Mouse (Mus musculus) liver, embryonic 12.5 days (tissue): ENCODE results near the gene Mindy4b-ps. TPM values are rescaled to one million over a fixed set of nuclear protein-coding genes. Genes with fewer than 3 reads are reported as not detected.

Experiments used
- ATAC-seq: fragments of 200-750 bp; cut with Nextera tagmentation; 2 replicates; pipeline ENCODE4 v1.8.0; 2017; ENCODE audit warnings: moderate number of reproducible peaks, mild to moderate bottlenecking, moderate library complexity
- H3K27ac ChIP-seq: fragments of 300-500 bp; sonication (generic); 2 replicates; pipeline ENCODE4 v1.5.1; 2016; ENCODE audit warnings: mild to moderate bottlenecking
- H3K27me3 ChIP-seq: fragments of 300-500 bp; sonication (generic); replicated peaks from 2 replicates; pipeline ENCODE4 v1.6.1; 2016; ENCODE audit warnings: mild to moderate bottlenecking, moderate library complexity
- H3K36me3 ChIP-seq: fragments of 300-500 bp; sonication (generic); 2 replicates; pipeline ENCODE4 v1.6.1; 2016; ENCODE audit warnings: mild to moderate bottlenecking, moderate library complexity
- H3K4me1 ChIP-seq: fragments of 300-500 bp; sonication (generic); 2 replicates; pipeline ENCODE4 v1.6.1; 2016
- H3K4me2 ChIP-seq: fragments of 300-500 bp; sonication (generic); 2 replicates; pipeline ENCODE4 v1.6.1; 2016; ENCODE audit warnings: mild to moderate bottlenecking, moderate library complexity
- H3K4me3 ChIP-seq: fragments of 300-500 bp; sonication (generic); 2 replicates; pipeline ENCODE4 v1.5.1; 2016; ENCODE audit warnings: mild to moderate bottlenecking, moderate library complexity
- H3K9ac ChIP-seq: fragments of 300-500 bp; sonication (generic); 2 replicates; pipeline ENCODE4 v1.6.1; 2016; ENCODE audit warnings: mild to moderate bottlenecking, moderate library complexity
- H3K9me3 ChIP-seq: fragments of 300-500 bp; sonication (generic); replicated peaks from 2 replicates; pipeline ENCODE4 v1.6.1; 2016; ENCODE audit warnings: mild to moderate bottlenecking, moderate library complexity
- WGBS: fragments of 180-500 bp; shearing (Covaris S2); methylation state at CpG from one replicate; pipeline ENCODE4 v1.1.7; 2016; ENCODE audit not compliant: insufficient replicate concordance; 5-methylcytosine and 5-hydroxymethylcytosine counted together
- polyA plus RNA-seq: library from polyadenylated mRNA; unstranded; fragments of >200 nt; fragmentation: Nextera tagmentation; extraction: Ambion mirVana; gene quantifications from 2 replicates; pipeline ENCODE4 v1.2.1, GENCODE M21; 2016

Gene Mindy4b-ps
- polyA plus RNA-seq, 1 experiment from 2014 or later = not detected

- no peaks in the 10 kb centered on the region for H3K9me3 ChIP-seq
- 48% methylated on average over 8 of the region's 8 CpGs for WGBS
Observed at GRCm38 (mm10) chr3:58783602-58784218, 38.4 kb downstream of the Mindy4b-ps start.

GRCm38 (mm10) chr3:58756429-58756828, 65.7 kb downstream of the Mindy4b-ps start:
- Histone ChIP-seq H3K27ac (no peak overlapping the region), H3K27me3 (no peaks in the 10 kb centered on the region), H3K36me3 (no peaks in the 10 kb centered on the region), H3K9me3 (no peaks in the 10 kb centered on the region), H3K4me1 (no peaks in the 10 kb centered on the region), H3K9ac (no peak overlapping the region), H3K4me2 (no peak overlapping the region), H3K4me3 (no peak overlapping the region)
- ATAC-seq = no peak
- WGBS = 47% methylated on average over 1 of the region's 1 CpGs

More at GRCm38 (mm10) chr3:58783602-58784218, 38.4 kb downstream of the Mindy4b-ps start:
- Histone ChIP-seq H3K9ac (no peak overlapping the region), H3K36me3 (no peaks in the 10 kb centered on the region), H3K27ac (no peak overlapping the region), H3K4me3 (no peak overlapping the region), H3K27me3 (no peaks in the 10 kb centered on the region), H3K4me1 (no peaks in the 10 kb centered on the region), H3K4me2 (no peak overlapping the region)
- ATAC-seq = no peak

- Histone ChIP-seq H3K4me1 (no peaks in the 10 kb centered on the region), H3K4me2 (no peak overlapping the region), H3K9me3 (no peaks in the 10 kb centered on the region), H3K27me3 (no peaks in the 10 kb centered on the region), H3K9ac (no peak overlapping the region), H3K4me3 (no peak overlapping the region), H3K27ac (no peak overlapping the region), H3K36me3 (no peaks in the 10 kb centered on the region)
- ATAC-seq = no peak
- 65% methylated on average over 1 of the region's 1 CpGs for WGBS
Observed at GRCm38 (mm10) chr3:58755769-58756168, 66.3 kb downstream of the Mindy4b-ps start.

- Histone ChIP-seq H3K4me1 (no peaks in the 10 kb centered on the region), H3K36me3 (no peaks in the 10 kb centered on the region), H3K27me3 (no peaks in the 10 kb centered on the region), H3K4me2 (no peak overlapping the region), H3K9me3 (no peaks in the 10 kb centered on the region), H3K9ac (no peak overlapping the region), H3K4me3 (no peak overlapping the region), H3K27ac (no peak overlapping the region)
- no peak for ATAC-seq
- 66% methylated on average over 3 of the region's 3 CpGs for WGBS
Observed at GRCm38 (mm10) chr3:58754361-58754760, 67.8 kb downstream of the Mindy4b-ps start.

GRCm38 (mm10) chr3:58751818-58752620, 70.1 kb downstream of the Mindy4b-ps start:
- Histone ChIP-seq H3K27me3 (no peaks in the 10 kb centered on the region), H3K27ac (no peak overlapping the region), H3K4me1 (peaks cover 3% of the 10 kb centered on the region; the same call in 1 of the 2 replicates), H3K36me3 (no peaks in the 10 kb centered on the region), H3K9me3 (no peaks in the 10 kb centered on the region), H3K4me2 (no peak overlapping the region), H3K9ac (no peak overlapping the region), H3K4me3 (no peak overlapping the region)
- 61% methylated on average over 8 of the region's 8 CpGs for WGBS
- no peak for ATAC-seq

- peaks cover 3% of the 10 kb centered on the region; the same call in 1 of the 2 replicates for H3K4me1 ChIP-seq
- H3K4me2 ChIP-seq = no peak overlapping the region
- ATAC-seq = 0 out of 2 replicates have a peak, but pooled peaks have one; percentile 27
Observed at GRCm38 (mm10) chr3:58748724-58749123, 73.4 kb downstream of the Mindy4b-ps start.

GRCm38 (mm10) chr3:58747924-58748323, 74.2 kb downstream of the Mindy4b-ps start:
- H3K27ac ChIP-seq = no peak overlapping the region
- H3K9ac ChIP-seq = no peak overlapping the region
- WGBS = 17% methylated on average over 1 of the region's 1 CpGs
- H3K4me2 ChIP-seq = no peak overlapping the region
- H3K4me3 ChIP-seq = no peak overlapping the region
- ATAC-seq = no peak
- H3K27me3 ChIP-seq = no peaks in the 10 kb centered on the region
- H3K9me3 ChIP-seq = no peaks in the 10 kb centered on the region
- H3K4me1 ChIP-seq = peaks cover 3% of the 10 kb centered on the region; the same call in 1 of the 2 replicates
- no peaks in the 10 kb centered on the region for H3K36me3 ChIP-seq

More at GRCm38 (mm10) chr3:58748724-58749123, 73.4 kb downstream of the Mindy4b-ps start:
- no peak overlapping the region for H3K27ac ChIP-seq
- H3K27me3 ChIP-seq = no peaks in the 10 kb centered on the region
- no peak overlapping the region for H3K4me3 ChIP-seq
- H3K9me3 ChIP-seq = no peaks in the 10 kb centered on the region
- no peak overlapping the region for H3K9ac ChIP-seq
- no peaks in the 10 kb centered on the region for H3K36me3 ChIP-seq

GRCm38 (mm10) chr3:58739536-58739935, 82.6 kb downstream of the Mindy4b-ps start:
- no peak for ATAC-seq
- Histone ChIP-seq H3K4me2 (no peak overlapping the region), H3K27me3 (0 out of 2 replicates have a peak, but pooled peaks cover 5% of the 10 kb centered on the region), H3K4me1 (no peaks in the 10 kb centered on the region), H3K9me3 (no peaks in the 10 kb centered on the region), H3K36me3 (no peaks in the 10 kb centered on the region), H3K27ac (no peak overlapping the region), H3K4me3 (no peak overlapping the region), H3K9ac (no peak overlapping the region)
- WGBS = 37% methylated on average over 2 of the region's 2 CpGs

Other genes with a start within 250 kb of the Mindy4b-ps start
- gene Selenot, start 245.7 kb downstream of the Mindy4b-ps start, polyA plus RNA-seq = 15.3 and 17.0 TPM in 2 replicates
- not detected in 2 replicates for gene Erich6, start 185.1 kb downstream of the Mindy4b-ps start, polyA plus RNA-seq
- gene Siah2, start 129.9 kb downstream of the Mindy4b-ps start, polyA plus RNA-seq = 5.6 TPM in 2 replicates
- 0.07 TPM in 1 of 2 replicates, not detected in the other for gene Clrn1, start 63.0 kb upstream of the Mindy4b-ps start, polyA plus RNA-seq
- 1.9 and 2.1 TPM in 2 replicates for gene Med12l, start 183.5 kb upstream of the Mindy4b-ps start, polyA plus RNA-seq